Mouse (Mus musculus) cerebellum, adult 9-10 months (tissue): ENCODE measurements around the gene Zkscan6.

Experiments used
- DNase-seq: peaks from one replicate; pipeline ENCODE4 v3.0.0; 2022

Gene Zkscan6

DNA sequence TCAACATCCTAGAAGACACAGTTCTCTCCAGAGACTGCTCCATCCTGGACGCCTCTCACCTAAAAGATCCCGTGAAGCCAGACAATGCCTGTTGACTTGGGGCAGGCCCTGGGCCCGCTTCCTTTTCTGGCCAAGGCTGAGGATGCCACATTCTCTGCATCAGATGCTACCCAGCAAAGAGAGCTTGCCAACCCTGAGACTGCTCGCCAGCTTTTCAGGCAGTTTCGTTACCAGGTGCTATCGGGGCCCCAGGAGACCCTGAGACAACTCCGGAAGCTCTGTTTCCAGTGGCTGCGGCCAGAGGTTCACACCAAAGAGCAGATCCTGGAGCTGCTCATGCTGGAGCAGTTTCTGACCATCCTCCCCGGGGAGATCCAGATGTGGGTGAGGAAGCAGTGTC is 7.4 kb downstream of the Zkscan6 start:
- no peak for DNase-seq

DNA sequence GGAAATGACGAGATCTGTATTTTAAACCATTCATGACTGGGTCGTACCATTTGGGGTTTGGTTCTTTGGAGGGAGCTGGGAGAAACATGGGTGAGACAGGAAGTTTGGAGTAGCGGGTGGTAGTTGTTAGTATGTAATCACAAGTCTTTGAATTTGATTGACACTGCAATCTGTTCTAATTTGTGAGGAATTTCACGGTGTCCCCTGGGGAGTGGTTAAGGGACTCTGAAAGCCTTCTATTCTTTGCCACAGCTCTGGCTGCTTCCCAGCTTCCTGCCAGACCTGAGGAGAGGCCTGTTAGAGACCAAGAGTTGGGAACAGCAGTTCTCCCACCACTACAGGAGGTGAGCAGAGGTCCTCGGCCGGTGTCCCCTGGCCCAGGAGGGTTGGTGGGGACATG is 9.3 kb downstream of the Zkscan6 start:
- DNase-seq: no peak

DNA sequence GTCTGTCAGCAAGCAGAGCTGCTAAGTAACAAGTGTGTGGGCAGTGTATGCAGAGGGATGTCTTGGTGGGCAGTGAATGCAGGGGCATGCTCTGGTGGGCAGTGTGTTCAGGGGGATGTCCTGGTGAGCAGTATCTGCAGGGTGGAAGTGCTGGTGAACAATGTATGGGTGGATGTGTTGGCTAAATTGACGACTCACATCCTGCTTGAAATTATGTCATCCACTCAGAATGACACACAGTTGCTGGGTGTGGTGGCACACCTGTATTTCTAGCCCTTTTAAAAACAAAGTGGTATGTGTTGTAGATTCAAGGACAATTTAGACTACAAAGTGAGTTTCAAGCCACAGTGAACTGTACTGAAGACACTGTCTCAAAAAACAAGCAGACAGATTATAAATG is 11.2 kb downstream of the Zkscan6 start:
- DNase-seq: no peak

DNA sequence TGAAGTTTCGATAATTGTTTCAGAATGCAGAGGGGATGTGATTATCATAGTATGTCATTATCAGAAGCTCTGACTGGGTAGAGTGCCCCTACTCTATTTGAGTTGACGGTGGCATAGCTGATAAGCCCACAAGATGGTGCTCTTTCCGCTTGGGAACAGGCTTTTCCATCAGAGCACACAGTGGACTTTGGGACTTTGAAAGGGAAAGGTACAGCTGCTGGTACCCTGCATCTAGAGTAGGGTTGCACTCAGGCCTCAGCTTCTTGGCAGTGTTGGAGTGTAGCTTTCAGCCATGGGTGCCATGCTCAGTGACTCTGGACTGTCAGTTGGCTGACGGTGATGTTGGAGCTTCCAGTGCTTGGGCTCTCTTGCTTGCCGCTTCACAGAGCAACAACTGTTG is 13.3 kb downstream of the Zkscan6 start:
- no peak for DNase-seq

DNA sequence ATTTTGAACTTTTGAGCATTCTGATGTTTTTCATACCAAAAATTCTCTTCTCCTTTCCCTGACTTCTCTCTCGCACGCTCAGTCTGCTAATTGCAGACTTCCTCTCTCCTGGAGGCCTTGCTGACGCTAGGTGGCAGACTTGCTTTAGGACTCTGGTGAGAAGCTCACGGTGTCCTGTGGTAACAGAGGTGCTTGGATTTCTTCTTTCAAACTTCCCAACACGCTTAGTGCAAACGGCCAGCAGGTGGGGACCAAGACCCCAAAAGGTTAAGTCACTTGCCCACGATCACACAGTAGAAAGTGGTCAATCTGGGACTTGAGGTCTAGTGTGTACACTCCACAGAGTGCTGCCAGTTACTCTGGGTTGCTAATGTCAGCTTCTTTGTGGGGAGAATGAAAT is 13.9 kb downstream of the Zkscan6 start:
- DNase-seq: peak; percentile 36

DNA sequence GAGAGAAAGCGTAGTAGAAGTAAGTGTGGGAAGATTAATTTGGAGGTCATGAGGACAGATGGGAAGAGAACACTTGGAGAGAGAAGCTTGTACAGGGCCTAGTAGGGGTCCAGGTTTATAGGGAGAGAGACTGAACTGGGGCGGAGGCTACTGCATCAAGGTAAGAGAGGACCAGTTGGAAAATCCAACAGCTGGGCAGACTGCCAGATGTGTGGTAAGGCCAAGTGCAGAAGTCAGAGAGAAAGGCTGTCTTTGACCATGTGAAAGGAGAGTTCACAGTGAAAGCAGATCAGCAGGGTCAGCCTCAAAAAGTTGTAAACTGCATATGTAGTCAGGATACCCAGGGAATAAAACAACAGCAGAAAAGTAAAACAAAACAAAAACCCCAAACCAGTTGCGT is 17.6 kb downstream of the Zkscan6 start:
- DNase-seq: no peak

DNA sequence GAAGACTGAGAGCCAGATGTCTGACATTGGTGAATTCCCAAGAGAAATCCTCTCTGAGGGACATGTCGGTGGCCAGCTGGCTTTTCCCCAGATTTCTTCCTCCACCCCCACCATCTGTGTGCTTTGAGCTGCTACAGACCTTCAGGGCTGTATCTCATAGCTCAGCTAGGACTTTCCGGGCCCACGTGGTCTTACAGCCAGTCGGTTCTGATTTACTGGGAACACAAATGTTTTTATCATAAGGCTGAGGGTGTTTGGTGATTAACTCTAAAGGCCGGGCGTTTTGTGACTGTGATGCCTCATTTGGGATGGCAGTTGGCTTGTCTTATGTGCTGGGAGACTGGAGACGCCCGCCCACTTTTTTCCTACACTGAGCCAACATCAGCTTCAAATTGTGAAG is 32.0 kb downstream of the Zkscan6 start:
- no peak for DNase-seq

DNA sequence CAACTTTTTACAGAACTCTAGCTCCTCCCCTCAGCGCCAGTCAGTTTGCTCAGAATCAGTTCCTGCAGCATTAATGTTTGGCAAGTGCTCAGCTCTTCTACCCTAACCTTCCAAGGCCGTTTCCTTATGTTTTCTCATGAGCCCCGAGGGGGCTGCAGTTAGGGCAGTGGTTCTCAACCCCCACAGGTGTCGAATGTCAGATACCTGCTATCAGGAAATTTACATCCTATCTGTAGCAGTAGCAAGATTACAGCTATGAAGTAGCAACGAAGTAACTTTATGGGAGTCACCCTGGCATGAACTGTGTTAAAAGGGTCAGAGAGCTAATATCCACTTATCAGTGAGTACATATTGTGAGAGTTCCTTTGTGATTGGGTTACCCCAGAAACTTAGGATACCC is 39.5 kb downstream of the Zkscan6 start:
- no peak for DNase-seq

DNA sequence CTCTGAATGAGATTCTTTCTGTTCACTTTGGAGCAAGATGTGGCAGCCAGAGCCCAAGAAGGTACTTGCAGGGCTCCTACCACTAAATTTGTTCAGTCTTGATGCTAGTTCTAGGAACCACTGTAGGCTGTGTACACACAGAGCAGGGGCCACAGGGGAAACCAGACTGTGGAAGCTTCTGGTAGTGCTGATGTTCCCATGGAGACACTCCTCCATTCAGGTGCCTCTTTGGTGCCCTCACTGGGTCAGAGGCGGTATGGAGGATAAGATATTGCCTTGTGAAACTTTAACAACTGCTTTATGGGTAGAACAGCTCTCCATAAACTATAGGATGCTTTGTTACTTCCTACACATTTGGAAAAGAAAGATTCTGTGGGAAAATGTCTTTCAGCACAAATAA is 45.1 kb downstream of the Zkscan6 start:
- no peak for DNase-seq

DNA sequence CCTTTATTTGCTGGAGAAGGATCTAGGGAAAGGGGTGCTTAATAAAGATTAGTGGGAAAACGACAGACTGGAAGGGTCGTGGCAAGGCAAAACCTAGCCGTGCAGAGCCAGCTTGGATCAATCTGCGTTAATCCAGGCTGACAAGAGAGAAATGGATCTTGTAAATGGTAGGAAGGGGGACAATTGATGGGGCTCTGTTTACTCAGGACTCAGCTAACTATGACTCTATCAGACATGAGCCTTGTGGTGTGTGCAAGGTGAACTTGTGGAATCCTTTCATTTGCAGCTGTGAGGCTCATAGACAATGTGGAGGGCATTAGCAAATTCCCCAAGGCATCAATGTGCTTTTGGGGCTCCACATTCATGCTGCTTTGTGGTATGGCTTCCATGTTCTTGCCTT is 54.5 kb downstream of the Zkscan6 start:
- no peak for DNase-seq

DNA sequence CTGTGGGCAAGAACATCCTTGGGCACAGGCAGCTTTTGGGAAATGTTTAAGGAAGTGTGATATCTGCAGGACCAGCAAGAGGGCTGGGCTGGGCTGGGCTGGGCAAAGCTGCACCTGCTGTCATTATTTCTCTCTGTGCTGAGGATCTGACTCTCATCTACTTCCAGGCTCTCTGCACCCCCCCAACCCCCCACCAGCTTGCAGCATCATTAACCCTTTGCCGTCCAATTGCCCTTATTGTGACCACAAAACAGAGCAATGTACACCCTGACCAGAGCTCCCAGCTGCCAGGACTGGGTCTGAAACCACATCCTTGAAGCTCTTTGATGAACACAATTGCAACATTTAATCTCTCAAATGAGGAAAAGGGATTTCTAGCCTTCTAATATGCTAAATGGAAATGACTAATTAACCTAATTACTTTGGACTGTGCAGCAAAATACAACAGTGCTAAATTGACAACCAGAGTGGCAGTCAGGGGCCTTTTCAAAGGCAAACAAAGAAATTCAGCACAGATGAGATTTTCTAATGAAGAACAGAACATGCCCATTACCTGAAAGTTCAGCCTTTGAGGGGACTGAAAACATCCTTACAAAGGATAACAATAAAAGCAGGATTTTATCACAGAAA is 70.3 kb downstream of the Zkscan6 start:
- no peak for DNase-seq
